Mouse (Mus musculus) midbrain, embryonic 13.5 days (tissue): ENCODE data around the gene Gm49361. TPM values are rescaled to one million over a fixed set of nuclear protein-coding genes. Genes with fewer than 3 reads are reported as not detected.
A peak's percentile ranks its signal among the peaks of the same experiment; 100 is the strongest.
"Not testable (repeated sequence)": the region's sequence is repeated elsewhere in the genome, so short reads cannot be mapped to it uniquely, and the experiment has no call there.

Source experiments
- ATAC-seq: fragments of 200-750 bp; cut with Nextera tagmentation; 2 replicates; pipeline ENCODE4 v1.8.0; 2017; ENCODE audit warnings: mild to moderate bottlenecking, moderate TSS enrichment, moderate library complexity
- H3K27ac ChIP-seq: fragments of 300-500 bp; sonication (generic); 2 replicates; pipeline ENCODE4 v1.5.1; 2015; ENCODE audit warnings: inconsistent platforms, mild to moderate bottlenecking, moderate library complexity
- H3K27me3 ChIP-seq: fragments of 300-500 bp; sonication (generic); 2 replicates; pipeline ENCODE4 v1.6.1; 2015; ENCODE audit warnings: mild to moderate bottlenecking, inconsistent platforms
- H3K36me3 ChIP-seq: fragments of 300-500 bp; sonication (generic); 2 replicates; pipeline ENCODE4 v1.6.1; 2015; ENCODE audit warnings: mild to moderate bottlenecking, inconsistent platforms
- H3K4me1 ChIP-seq: fragments of 300-500 bp; sonication (generic); replicated peaks from 2 replicates; pipeline ENCODE4 v1.6.1; 2015; ENCODE audit warnings: inconsistent platforms
- H3K4me2 ChIP-seq: fragments of 300-500 bp; sonication (generic); replicated peaks from 2 replicates; pipeline ENCODE4 v1.6.1; 2015; ENCODE audit warnings: moderate library complexity, mild to moderate bottlenecking, inconsistent platforms
- H3K4me3 ChIP-seq: fragments of 300-500 bp; sonication (generic); replicated peaks from 2 replicates; pipeline ENCODE4 v1.5.1; 2015; ENCODE audit warnings: mild to moderate bottlenecking, inconsistent platforms
- H3K9ac ChIP-seq: fragments of 300-500 bp; sonication (generic); replicated peaks from 2 replicates; pipeline ENCODE4 v1.6.1; 2015; ENCODE audit warnings: mild to moderate bottlenecking, inconsistent platforms
- H3K9me3 ChIP-seq: fragments of 300-500 bp; sonication (generic); 2 replicates; pipeline ENCODE4 v1.6.1; 2016; ENCODE audit warnings: mild to moderate bottlenecking, inconsistent platforms
- WGBS: fragments of 180-500 bp; shearing (Covaris S2); methylation state at CpG from one replicate; pipeline ENCODE4 v1.1.7; 2015; 5-methylcytosine and 5-hydroxymethylcytosine counted together
- polyA plus RNA-seq: library from polyadenylated mRNA; unstranded; fragments of >200 nt; fragmentation: Nextera tagmentation; extraction: Ambion mirVana; gene quantifications from 2 replicates; pipeline ENCODE4 v1.2.1, GENCODE M21; 2015

Gene Gm49361
- polyA plus RNA-seq, 1 experiment from 2014 or later = not detected

DNA sequence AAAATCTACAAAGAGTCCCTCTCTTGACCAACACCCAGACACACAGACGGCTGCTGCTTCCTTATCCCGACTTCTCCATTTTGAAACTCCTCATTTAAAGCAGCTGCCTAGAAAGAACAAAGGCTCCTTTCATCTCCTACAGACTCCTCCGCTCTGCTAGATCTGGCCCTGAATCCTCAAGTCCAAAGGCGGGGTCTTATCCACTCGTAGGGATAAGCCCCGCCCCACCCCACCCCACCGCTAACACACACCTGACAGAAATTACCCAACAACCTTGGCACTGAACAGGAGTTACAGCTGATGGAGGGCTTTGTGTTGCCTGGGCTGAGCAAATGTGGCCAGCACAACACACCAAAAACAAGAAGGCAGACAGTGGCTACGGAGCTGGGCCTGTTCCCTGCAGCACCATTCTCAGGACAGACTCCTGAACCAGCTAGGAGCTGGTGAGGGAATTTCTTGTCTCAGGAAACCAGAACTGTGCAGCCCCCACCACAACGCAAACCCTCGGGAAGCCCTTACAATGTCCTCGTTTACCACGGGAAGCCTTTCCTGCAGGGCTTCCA lies 43.9 kb downstream of the Gm49361 start:
- no peak overlapping the region for H3K4me3 ChIP-seq
- H3K9me3 ChIP-seq = no peaks in the 10 kb centered on the region
- H3K9ac ChIP-seq = no peak overlapping the region
- H3K36me3 ChIP-seq = peaks cover 22% of the 10 kb centered on the region
- ATAC-seq = peak; percentile 71
- no peaks in the 10 kb centered on the region for H3K27me3 ChIP-seq
- 49% methylated on average over 12 of the region's 12 CpGs for WGBS
- H3K27ac ChIP-seq = peak overlapping the region; percentile 63
- H3K4me2 ChIP-seq = no peak overlapping the region
- H3K4me1 ChIP-seq = peaks cover 14% of the 10 kb centered on the region

DNA sequence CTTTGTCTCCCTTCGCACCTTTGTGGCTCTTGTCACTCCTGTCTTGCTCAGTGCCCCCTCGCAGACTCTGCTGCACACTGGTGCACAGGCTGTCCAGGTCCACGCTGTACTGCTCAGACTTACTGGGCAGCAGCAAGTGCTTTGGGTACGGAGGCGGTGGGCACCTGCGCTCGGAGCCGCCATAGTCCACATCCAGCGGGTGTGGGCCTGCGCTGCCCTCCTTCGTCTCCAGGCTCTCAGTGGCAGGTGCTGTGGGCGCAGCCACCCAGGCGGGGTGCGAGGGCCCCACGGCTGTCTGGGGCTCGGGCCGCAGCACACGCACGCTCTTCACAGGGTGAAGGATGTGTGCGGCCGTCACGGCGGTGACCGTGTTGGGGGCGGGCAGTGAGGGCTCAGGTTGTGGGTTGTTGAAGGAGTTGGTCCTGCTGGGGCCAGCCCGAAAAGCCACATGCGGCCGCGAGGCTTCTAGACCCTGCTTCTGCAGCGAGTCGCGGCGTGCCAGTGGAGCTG lies 46.4 kb downstream of the Gm49361 start:
- Histone ChIP-seq H3K4me1 (peaks cover 6% of the 10 kb centered on the region; the same call in 1 of the 2 replicates), H3K27ac (no peak overlapping the region), H3K9ac (no peak overlapping the region), H3K4me3 (no peak overlapping the region), H3K4me2 (no peak overlapping the region), H3K36me3 (peaks cover 42% of the 10 kb centered on the region), H3K27me3 (no peaks in the 10 kb centered on the region), H3K9me3 (no peaks in the 10 kb centered on the region)
- ATAC-seq = no peak
- 98% methylated on average over 33 of the region's 33 CpGs for WGBS

DNA sequence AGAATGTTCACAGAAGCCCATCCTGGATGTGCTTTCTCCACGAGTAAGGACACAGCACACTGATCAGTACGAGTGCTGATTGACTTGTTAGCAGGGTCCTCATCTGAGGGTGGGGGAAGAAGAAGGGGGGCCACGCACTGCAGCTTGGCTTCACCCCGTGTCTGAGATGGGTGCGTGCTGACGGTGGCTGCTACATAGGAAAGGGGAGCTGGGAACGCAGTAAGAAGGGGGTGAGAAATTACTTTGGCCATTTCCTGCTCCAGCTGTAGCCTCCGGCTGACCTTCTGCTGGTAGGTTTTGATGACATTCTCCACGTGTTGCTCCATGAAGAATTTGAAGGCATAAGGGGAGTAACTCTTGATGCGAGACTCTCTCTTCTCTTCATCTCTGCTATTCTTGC lies 46.9 kb downstream of the Gm49361 start:
- H3K9me3 ChIP-seq = no peaks in the 10 kb centered on the region
- no peak overlapping the region for H3K4me2 ChIP-seq
- ATAC-seq = no peak
- H3K9ac ChIP-seq = no peak overlapping the region
- peaks cover 6% of the 10 kb centered on the region; the same call in 1 of the 2 replicates for H3K4me1 ChIP-seq
- no peak overlapping the region for H3K4me3 ChIP-seq
- peaks cover 47% of the 10 kb centered on the region for H3K36me3 ChIP-seq
- 91% methylated on average over 10 of the region's 10 CpGs for WGBS
- no peak overlapping the region for H3K27ac ChIP-seq
- H3K27me3 ChIP-seq = no peaks in the 10 kb centered on the region

DNA sequence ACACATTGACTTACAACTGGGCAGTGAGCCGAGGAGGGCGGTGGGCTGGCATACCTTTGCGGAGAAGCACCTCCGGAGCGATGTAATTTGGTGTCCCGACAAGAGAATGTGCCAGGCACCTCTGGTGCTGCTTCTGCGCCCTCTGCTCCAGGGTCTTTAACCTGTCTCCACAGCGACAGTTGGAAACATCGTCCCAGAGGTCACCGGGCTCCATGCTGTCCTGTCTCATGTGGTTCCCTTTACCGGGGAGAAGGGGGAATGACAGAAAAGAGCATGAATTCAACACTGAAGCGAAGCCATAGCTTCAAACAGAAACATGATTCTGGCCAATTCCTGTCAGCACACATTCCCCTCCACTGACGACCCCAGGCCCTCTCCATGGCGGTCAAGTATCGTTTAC lies 49.8 kb downstream of the Gm49361 start:
- Histone ChIP-seq H3K27me3 (no peaks in the 10 kb centered on the region), H3K27ac (no peak overlapping the region), H3K36me3 (peaks cover 60% of the 10 kb centered on the region), H3K9me3 (no peaks in the 10 kb centered on the region), H3K4me2 (no peak overlapping the region), H3K9ac (no peak overlapping the region), H3K4me1 (no peaks in the 10 kb centered on the region), H3K4me3 (no peak overlapping the region)
- WGBS = 94% methylated on average over 15 of the region's 15 CpGs
- no peak for ATAC-seq

DNA sequence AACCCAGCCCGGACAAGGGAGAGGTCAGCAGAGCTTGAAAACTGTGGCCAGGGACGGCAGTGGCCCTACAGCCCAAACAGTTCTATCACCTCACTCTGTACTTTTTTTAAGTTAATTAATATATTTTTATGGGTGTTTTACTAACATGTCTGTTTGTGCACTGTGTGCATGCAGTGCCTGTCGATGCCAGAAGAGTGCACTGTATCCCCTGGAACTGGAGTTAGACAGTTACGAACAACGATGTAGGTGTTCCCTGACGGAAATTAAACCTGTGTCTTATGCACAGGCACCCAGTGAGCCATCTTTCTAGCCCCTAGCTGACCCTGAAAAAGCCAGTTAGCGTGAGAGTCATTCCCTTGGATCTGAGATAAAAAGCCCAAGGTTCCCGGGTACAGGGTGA lies 50.4 kb downstream of the Gm49361 start:
- Histone ChIP-seq H3K36me3 (peaks cover 61% of the 10 kb centered on the region), H3K4me3 (no peak overlapping the region), H3K9me3 (no peaks in the 10 kb centered on the region), H3K4me2 (no peak overlapping the region), H3K4me1 (no peaks in the 10 kb centered on the region), H3K27ac (no peak overlapping the region), H3K27me3 (no peaks in the 10 kb centered on the region), H3K9ac (no peak overlapping the region)
- 88% methylated on average over 8 of the region's 8 CpGs for WGBS
- no peak for ATAC-seq

DNA sequence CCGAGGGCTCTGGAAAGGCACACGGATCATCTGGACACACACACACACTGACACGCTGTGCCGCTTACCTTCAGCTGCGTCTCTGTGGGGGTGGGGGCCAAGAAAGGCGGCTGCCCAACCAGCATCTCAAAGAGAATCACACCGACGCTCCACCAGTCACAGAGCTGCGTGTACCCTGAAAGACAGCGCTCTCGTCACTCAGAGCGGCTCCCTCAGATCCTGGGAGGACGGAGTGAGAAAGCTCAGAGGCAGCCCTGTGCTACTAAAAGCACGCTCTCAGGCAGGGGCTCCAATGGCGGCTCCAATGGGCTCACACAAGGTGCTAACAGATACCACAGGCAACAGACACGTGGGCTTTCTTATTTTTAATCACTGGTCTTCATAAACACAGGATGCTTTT lies 51.7 kb downstream of the Gm49361 start:
- WGBS = 90% methylated on average over 16 of the region's 16 CpGs
- ATAC-seq = no peak

DNA sequence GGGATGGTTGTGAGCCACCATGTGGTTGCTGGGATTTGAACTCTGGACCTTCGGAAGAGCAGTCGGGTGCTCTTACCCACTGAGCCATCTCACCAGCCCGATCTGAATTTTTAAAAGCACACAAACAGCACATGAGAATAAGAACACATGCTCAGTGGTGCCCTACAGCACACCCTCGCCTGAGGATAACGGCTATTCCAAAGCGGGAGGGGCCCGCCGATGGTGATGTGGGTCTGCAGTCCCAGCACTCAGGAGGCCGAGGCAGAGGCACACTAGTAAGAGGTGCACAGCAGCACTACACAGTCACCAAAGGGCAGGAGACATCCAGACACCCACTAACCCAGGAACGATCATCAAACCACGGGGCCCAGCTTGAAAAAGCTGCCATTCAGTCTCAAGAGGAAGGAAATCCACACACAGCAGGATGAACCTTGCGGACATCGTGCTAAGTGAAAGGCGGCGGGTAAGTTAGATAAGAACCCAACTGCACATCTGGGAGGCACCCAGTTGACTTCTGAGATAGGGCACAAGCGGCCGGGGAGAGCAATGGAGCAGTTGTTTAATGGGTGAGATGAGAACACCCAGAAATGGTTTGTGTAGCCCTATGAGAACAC lies 53.3 kb downstream of the Gm49361 start:
- no peak for ATAC-seq
- H3K36me3 ChIP-seq = peaks cover 41% of the 10 kb centered on the region

More for the DNA sequence above, 51.7 kb downstream of the Gm49361 start:
- H3K9ac ChIP-seq = no peak overlapping the region
- H3K4me2 ChIP-seq = no peak overlapping the region
- H3K27ac ChIP-seq = no peak overlapping the region
- no peak overlapping the region for H3K4me3 ChIP-seq
- no peaks in the 10 kb centered on the region for H3K4me1 ChIP-seq
- H3K27me3 ChIP-seq = no peaks in the 10 kb centered on the region
- no peaks in the 10 kb centered on the region for H3K9me3 ChIP-seq
- peaks cover 51% of the 10 kb centered on the region for H3K36me3 ChIP-seq

DNA sequence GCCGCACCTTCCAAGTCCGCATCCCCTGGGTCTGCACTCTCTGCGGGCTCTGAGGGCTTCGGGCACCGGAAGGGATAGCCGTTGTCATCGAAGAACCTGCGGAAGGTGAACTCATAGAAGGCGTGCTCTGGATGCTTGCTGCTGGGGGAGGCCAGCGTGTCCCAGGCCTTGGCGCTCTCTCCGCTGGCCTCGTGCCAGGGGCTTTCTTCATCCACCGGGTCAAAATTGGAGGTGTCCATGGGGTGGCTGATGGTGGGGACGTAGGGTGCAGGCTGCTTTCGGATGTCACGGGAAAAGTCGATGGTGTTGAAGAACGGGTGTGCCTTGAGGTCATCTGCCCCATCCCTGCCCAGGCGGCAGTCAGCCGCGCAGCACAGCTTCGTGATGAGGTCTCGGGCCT lies 54.6 kb downstream of the Gm49361 start:
- Histone ChIP-seq H3K4me1 (no peaks in the 10 kb centered on the region), H3K4me2 (no peak overlapping the region), H3K9me3 (no peaks in the 10 kb centered on the region), H3K9ac (no peak overlapping the region), H3K27ac (no peak overlapping the region), H3K36me3 (peaks cover 33% of the 10 kb centered on the region), H3K4me3 (no peak overlapping the region), H3K27me3 (no peaks in the 10 kb centered on the region)
- ATAC-seq = no peak
- 95% methylated on average over 24 of the region's 24 CpGs for WGBS

More for the DNA sequence above, 53.3 kb downstream of the Gm49361 start:
- Histone ChIP-seq H3K27ac (no peak overlapping the region), H3K9ac (no peak overlapping the region), H3K9me3 (no peaks in the 10 kb centered on the region), H3K4me3 (no peak overlapping the region), H3K4me1 (no peaks in the 10 kb centered on the region), H3K4me2 (no peak overlapping the region), H3K27me3 (no peaks in the 10 kb centered on the region)
- 91% methylated on average over 17 of the region's 17 CpGs for WGBS

DNA sequence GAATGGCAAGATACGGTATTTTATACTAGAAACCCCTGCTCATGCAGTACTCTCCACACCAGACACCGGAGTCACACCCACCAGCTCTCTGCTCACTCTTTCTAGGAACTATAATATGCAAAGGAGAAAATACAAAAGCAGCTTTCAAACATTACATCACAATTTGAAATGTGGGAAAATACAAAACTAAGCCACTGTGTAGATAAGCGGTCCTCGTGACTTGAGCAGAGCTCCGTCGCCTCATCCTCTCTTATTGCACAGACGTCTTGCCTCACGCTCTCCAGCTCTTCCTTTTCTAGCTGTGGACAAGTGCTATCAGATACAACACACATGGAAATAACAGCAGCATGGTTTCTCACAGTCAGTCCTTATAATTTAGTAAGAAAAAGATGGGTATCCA lies 55.2 kb downstream of the Gm49361 start:
- Histone ChIP-seq H3K4me1 (no peaks in the 10 kb centered on the region), H3K36me3 (peaks cover 26% of the 10 kb centered on the region), H3K4me3 (no peak overlapping the region), H3K4me2 (no peak overlapping the region), H3K9ac (no peak overlapping the region), H3K27ac (no peak overlapping the region), H3K9me3 (no peaks in the 10 kb centered on the region), H3K27me3 (no peaks in the 10 kb centered on the region)
- ATAC-seq = no peak
- 95% methylated on average over 8 of the region's 8 CpGs for WGBS

DNA sequence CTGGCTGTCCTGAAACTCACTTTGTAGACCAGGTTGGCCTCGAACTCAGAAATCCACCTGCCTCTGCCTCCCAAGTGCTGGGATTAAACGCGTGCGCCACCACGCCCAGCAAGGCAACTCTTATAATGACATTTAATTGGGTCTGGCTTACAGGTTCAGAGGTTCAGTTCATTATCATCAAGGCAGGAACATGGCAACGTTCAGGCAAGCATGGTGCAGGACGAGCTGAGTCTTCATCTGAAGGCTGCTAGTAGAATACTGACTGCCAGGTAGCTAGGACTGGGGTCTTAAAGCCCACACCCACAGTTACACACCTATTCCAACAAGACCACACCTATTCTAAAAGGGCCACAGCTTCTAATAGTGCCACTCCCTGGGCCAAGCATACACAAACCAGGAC lies 57.8 kb downstream of the Gm49361 start:
- H3K4me3 ChIP-seq, H3K4me2 ChIP-seq: not testable (repeated sequence)
- 94% methylated on average over 7 of the region's 7 CpGs for WGBS

DNA sequence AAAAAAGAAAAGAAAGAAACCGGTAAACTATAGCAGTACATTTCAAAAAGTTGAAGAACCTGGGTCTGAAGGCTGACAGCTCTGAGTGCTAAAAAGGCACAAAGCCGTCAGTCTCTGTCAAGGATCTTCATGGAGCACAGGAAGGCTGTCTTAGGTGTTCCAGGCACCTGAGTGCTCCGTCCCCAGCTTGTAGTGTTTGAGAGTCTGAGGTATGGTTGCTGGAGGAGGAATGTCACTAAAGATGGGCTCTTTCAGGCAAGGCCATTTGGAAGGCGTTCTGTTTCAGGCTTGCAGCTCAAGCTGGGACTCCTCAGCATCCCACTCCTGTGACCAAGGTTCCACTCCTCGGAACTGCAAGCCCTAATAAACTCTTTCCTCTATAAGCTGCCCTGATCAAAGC lies 58.5 kb downstream of the Gm49361 start:
- Histone ChIP-seq H3K4me2 (no peak overlapping the region), H3K27me3 (no peaks in the 10 kb centered on the region), H3K9me3 (no peaks in the 10 kb centered on the region), H3K4me1 (no peaks in the 10 kb centered on the region), H3K4me3 (no peak overlapping the region), H3K27ac (no peak overlapping the region), H3K9ac (no peak overlapping the region), H3K36me3 (peaks cover 8% of the 10 kb centered on the region)
- no peak for ATAC-seq
- 90% methylated on average over 5 of the region's 5 CpGs for WGBS

More for the DNA sequence above, 57.8 kb downstream of the Gm49361 start:
- H3K4me1 ChIP-seq, ATAC-seq, H3K36me3 ChIP-seq, H3K9me3 ChIP-seq, H3K27ac ChIP-seq, H3K9ac ChIP-seq, H3K27me3 ChIP-seq: not testable (repeated sequence)

DNA sequence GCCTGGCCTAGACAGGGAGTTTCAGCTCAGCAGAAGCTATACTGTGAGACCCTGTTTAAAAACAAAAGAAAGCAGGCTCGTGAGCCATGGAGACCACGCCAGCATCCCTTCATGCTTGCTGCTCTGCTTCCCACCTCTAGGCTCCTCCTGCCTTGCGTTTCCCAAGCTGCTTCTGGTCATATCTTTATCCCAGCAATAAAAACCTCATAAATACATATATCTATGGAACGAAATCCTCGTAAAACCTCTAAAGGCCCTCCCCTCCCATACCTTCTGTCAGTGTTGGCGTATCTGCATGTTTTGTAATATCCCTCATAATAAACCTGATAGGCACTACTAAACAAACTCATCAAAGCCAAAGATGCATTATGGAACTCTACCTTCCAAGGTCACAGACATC lies 59.3 kb downstream of the Gm49361 start:
- Histone ChIP-seq H3K27ac (no peak overlapping the region), H3K4me3 (no peak overlapping the region), H3K9ac (no peak overlapping the region), H3K4me2 (no peak overlapping the region), H3K4me1 (no peaks in the 10 kb centered on the region), H3K9me3 (no peaks in the 10 kb centered on the region), H3K36me3 (peaks cover 6% of the 10 kb centered on the region), H3K27me3 (no peaks in the 10 kb centered on the region)
- WGBS = 83% methylated on average over 6 of the region's 6 CpGs
- ATAC-seq = no peak

DNA sequence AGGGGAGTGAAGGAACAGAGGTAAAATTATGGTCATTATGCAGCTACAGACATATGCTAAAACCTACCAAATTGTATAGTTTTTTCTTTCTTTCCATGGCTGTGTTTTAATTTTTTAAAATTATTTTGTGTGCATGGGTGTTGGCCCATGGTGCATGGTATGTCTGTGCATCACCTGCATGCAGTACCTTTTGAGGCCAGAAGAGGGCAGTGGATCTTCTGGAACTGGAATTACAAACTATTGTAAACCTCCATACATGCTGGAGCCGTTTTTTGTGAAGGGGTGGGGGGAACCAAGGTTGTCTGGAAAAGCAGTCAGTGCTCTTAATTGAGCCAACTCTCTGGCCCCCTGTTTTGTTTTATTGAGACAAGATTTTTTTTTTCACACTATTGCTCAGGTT lies 61.3 kb downstream of the Gm49361 start:
- 13% methylated on average over 1 of the region's 1 CpGs for WGBS
- no peaks in the 10 kb centered on the region for H3K9me3 ChIP-seq
- no peak overlapping the region for H3K9ac ChIP-seq
- H3K4me3 ChIP-seq = no peak overlapping the region
- H3K4me1 ChIP-seq = no peaks in the 10 kb centered on the region
- H3K36me3 ChIP-seq = no peaks in the 10 kb centered on the region
- H3K27ac ChIP-seq = no peak overlapping the region
- ATAC-seq = no peak; the same call in 1 of the 2 replicates
- H3K27me3 ChIP-seq = no peaks in the 10 kb centered on the region
- no peak overlapping the region for H3K4me2 ChIP-seq
